Mouse (Mus musculus) cortical plate, adult 2 months (tissue): ENCODE results near the gene Slc2a12. TPM values are rescaled to one million over a fixed set of nuclear protein-coding genes. Genes with fewer than 3 reads are reported as not detected.

Experiments
- H3K27ac ChIP-seq: fragments of 200-500 bp; 2 replicates; pipeline ENCODE4 v1.5.1; 2012; ENCODE audit warnings: low read length, control low read depth, inconsistent platforms; ENCODE audit not compliant: insufficient read depth
- H3K4me1 ChIP-seq: fragments of 200-500 bp; 2 replicates; pipeline ENCODE4 v1.6.1; 2011; ENCODE audit warnings: low read length; ENCODE audit not compliant: control insufficient read depth, insufficient read depth
- H3K4me3 ChIP-seq: fragments of 200-500 bp; 2 replicates; pipeline ENCODE4 v1.5.1; 2011; ENCODE audit warnings: mild to moderate bottlenecking, low read length, control low read depth; ENCODE audit not compliant: insufficient read depth
- CTCF ChIP-seq: fragments of 200-500 bp; IDR thresholded peaks from 2 replicates; pipeline ENCODE4 v1.5.1; 2011; ENCODE audit warnings: mild to moderate bottlenecking, control low read depth, low read length; ENCODE audit not compliant: insufficient read depth; ENCODE audit errors: extremely low read depth
- POLR2A ChIP-seq: fragments of 200-500 bp; IDR thresholded peaks from 2 replicates; pipeline ENCODE4 v1.6.1; 2011; ENCODE audit warnings: mild to moderate bottlenecking, low read length, control low read depth; ENCODE audit not compliant: insufficient read depth; ENCODE audit errors: extremely low read depth
- polyA plus RNA-seq: library from polyadenylated mRNA; depleted of rRNA; stranded (reverse); fragments of >200 nt; gene quantifications from 2 replicates; pipeline ENCODE4 v1.2.3, GENCODE M21; 2012

Gene Slc2a12
- polyA plus RNA-seq, 1 experiment, result 1.4 TPM

DNA sequence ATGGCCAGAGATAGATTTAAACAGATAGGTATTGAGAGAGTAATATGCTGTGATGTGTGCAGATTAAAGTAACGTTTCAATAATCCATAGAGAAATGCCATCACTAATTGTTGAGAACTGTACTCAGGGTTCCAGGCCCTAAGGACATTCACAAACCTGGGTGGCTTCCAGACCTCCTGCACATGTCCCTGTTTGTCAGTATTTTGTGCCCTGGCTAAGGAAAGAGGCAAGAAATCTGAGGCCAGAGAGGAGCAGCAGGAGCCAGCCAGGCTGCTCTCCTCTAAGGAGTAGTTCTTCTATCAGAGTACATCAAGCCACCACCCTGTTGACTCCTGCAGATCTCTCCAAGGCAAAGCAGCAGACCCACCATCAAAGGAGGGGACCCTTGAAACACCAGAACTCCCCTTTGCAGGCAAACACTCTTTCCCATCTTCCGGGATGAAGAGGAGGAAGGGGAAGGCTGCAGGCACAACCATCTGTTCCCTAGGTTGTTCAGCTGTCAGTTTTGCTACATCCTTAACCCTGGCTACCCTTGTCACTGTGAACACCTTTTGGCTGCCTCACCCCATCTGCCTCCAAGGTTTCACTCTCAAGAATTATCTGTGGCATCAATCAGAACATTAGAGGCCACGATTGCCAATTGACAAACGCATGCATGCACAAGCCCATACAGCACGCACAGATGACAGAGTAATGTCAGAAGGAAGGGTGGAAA, 15.6 kb downstream of the Slc2a12 start:
- no peak overlapping the region for H3K4me3 ChIP-seq
- no peaks in the 10 kb centered on the region; the same call in 1 of the 2 replicates for H3K4me1 ChIP-seq
- TF ChIP-seq CTCF (no peak), POLR2A (no peak)
- H3K27ac ChIP-seq, result no peak overlapping the region

DNA sequence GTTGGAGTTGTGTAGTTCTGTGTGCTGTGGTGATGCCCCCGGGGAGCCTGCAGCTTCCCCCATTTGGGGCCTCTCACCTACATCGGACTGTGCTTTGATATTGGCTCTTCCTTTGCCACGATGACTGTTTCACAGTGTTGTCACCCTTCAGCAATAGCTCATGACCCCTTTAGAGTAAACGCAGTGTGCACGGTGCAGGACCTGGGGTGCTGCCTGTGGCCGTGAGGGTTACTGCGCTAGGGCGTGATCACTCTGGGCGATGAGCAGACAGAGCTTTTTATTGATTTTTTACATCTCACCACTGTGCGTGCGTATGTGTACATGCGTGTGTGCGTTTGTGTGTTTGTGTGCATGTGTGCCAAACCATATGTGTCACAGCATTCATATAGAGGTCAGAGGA, 23.7 kb downstream of the Slc2a12 start:
- no peak for TF ChIP-seq POLR2A
- no peak for TF ChIP-seq CTCF
- Histone ChIP-seq H3K4me1 (no peaks in the 10 kb centered on the region; the same call in 1 of the 2 replicates), H3K4me3 (no peak overlapping the region), H3K27ac (no peak overlapping the region)

DNA sequence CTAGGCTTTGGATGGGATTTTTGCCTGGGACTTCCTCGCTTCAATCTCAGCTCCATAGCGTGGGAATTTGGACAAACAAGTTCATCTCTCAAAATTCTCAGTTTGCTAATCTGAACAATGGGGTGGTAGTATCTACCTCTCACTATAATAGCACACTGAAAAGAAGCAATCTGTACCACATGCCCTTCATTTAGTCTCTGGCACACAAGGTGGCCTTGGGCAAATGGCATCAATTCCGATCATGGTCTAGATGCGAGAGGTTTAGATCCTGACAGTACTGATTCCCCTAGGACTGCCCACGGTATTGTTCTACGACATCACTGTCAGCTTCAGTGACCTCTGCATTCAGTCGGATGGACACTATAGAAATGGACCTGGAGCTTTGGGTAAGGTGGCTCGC, 29.4 kb downstream of the Slc2a12 start:
- TF ChIP-seq POLR2A (no peak), CTCF (no peak)
- no peaks in the 10 kb centered on the region; the same call in 1 of the 2 replicates for H3K4me1 ChIP-seq
- H3K27ac ChIP-seq, result no peak overlapping the region
- H3K4me3 ChIP-seq, result no peak overlapping the region

DNA sequence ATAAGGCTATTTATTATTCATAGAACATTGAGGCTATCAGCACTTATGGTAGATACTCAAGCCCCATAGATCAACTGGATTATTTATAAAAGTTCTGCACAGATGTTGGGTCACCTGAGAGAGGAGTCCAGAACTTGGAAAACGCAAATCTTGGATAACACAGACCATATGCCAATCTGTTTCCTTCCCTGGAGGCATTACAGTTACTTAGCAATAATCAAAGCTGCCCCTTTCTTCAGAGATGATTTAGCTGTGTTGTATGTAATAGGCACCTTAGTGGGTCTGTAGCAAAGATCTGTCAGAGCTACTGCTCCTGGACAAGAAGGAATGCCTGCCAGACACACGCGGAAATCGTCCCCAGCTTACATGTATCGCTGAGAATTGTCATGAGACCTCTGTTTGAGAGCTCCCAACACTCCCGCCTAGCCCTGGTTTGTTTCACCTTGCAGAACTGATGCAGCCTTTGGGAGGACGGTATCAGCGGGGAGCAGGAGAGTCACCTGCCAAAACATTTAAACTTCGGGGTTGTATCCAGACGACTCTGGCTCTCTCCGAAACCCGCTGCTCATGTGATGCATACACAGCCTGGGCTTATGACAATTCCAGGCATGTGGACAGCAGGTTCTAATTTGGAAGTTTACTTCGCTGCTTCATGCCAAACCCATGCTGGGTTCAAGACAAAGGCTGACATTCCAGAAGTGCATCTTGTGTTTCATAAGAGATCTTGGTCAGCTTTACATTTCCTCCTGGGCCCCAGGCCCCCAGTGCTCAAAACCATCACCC, 31.2 kb downstream of the Slc2a12 start:
- Histone ChIP-seq H3K4me1 (no peaks in the 10 kb centered on the region; the same call in 1 of the 2 replicates), H3K4me3 (no peak overlapping the region), H3K27ac (no peak overlapping the region)
- no peak for TF ChIP-seq POLR2A

DNA sequence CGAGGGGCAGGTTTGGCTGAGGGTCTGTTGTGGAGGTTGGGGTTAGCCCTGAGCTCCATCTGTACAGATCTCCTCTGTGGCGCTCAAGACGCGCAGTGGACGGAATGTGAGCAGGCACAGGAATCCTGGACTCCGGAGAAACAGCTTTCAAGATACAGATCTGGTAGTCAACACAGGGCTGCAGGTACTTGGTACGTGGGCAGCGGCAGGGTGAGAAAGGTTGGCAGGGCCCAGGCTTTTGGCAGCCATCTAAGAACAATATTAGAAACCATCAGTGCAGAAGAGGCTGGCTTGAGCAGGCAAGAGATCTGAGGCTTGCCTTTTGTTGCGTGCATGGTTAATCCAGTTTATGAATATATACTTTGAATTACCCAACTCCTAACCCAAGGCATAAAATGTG, 51.4 kb downstream of the Slc2a12 start:
- Histone ChIP-seq H3K27ac (no peak overlapping the region), H3K4me3 (no peak overlapping the region), H3K4me1 (peaks cover 15% of the 10 kb centered on the region)
- TF ChIP-seq POLR2A, result no peak
- TF ChIP-seq CTCF, result no peak

DNA sequence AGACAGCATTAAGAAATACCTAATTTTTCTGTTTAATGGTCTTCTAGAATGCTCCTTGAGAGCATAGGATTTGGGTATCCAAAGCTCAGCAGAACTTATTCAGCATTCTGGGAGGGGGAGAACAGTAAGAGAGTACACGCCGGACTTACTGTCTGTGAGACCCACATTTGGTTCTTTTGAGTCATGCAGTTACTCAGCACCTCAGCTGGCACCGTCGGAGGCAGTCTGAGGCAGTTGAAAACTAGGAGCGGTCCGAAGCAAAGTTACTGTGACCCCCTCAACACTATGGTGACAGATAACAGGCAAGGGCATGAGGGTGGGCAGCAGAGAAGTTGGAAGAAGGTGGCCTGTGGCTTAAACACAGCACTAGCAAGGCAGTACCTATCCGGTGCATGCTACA, 52.1 kb downstream of the Slc2a12 start:
- TF ChIP-seq POLR2A (no peak), CTCF (no peak)
- Histone ChIP-seq H3K27ac (no peak overlapping the region), H3K4me1 (peaks cover 18% of the 10 kb centered on the region), H3K4me3 (no peak overlapping the region)

DNA sequence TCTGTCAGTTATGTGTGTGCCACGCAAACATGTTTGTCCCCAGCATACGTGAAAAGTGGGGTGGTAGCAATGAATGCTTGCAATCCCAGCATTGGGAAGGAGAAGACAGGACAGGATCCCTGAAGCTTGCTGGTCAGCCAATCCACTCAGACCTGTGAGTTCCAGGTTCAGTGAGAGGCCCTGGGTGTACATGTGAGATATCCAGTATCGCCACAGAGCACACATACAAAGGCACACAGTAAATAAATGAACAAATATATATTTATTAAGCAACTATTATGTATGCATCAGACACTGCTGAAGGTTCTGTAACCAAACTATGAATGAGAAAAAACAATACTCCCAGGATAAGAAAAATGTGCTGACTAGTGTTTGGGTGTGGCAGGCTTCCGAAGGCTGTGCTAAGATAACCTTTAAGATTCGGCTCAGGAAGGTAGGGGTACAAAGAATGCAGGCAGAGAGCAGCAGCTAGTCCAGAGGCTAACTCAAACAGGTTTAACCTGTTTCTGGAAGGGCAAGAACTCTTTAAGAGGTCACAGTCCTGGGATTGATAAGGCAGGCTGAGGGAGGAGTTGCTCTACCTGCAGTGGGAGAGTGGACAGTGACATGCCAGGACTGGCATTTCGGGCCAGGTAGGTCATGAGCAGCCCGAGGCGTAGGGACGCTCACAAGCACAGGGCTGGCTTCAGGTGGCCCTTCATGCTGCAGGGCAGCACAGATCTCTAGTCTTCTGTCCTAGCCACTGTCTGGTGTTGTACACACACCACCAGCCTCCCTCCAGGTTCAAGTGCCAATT, 53.5 kb downstream of the Slc2a12 start:
- no peak overlapping the region for H3K4me3 ChIP-seq
- no peak overlapping the region for H3K27ac ChIP-seq
- no peak for TF ChIP-seq POLR2A
- TF ChIP-seq CTCF, result no peak
- peaks cover 23% of the 10 kb centered on the region for H3K4me1 ChIP-seq

DNA sequence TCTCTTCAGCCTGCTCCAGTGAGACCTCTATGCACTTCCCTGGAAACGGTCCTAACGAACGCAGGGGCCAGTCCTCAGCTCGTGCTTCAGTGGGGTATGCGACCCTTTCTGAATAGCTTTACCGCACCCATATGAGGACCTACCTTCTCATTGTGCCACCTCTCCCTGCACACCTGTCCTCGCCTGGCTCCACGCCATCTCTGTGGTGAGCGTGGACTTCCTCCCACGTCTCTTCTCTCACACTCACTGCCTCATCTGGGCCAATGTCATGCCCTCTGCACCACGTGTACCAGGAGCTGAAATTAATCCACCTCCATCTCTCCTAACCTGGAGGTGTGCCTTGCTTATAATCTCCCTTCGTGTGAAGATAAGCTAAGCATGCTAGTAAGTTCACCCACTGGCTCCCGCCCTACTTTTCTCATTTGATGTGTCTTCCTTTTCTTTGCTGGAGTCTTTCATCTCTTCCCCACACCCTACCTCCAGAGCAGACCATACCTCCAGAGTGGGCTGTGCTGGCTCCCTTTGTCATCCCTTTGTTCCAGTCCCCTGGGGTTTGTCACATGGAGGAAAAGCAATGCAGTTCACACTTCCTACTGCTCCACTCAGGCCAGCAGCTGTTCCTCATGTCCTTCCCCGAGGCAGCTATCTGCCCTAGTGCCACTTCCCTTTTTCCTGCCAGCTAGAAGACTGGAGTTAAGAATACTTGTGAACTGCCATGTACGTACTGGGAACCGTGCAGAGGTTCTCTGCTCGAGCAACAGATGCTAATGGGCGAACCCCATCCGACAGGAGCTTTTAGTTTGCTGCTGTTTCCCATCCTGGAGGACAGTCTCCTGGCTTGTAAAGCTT, 54.9 kb downstream of the Slc2a12 start:
- Histone ChIP-seq H3K27ac (0 out of 2 replicates have a peak overlapping the region, but pooled peaks have one; percentile 12), H3K4me1 (peaks cover 23% of the 10 kb centered on the region), H3K4me3 (no peak overlapping the region)
- TF ChIP-seq POLR2A (no peak), CTCF (no peak)

DNA sequence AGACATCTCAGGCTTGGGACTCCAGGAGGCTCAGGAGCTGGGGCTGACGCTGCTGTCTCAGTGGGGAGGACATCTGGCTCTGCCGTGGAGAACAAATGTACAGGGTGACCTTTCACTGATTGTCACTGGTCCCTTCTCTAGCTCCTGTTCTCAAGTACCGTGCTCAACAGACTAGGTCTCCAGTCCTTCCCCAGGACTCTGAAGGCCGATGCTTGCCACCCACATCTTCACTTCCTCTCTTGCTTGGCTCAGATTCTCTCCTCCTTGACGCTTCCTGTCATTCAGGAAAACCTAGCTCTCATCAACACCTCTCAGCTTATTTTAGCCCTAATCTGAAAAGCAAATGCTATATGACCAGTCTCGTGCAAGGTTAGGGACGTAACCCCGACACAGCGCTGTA, 56.0 kb downstream of the Slc2a12 start:
- TF ChIP-seq POLR2A (no peak), CTCF (no peak)
- Histone ChIP-seq H3K4me1 (peaks cover 23% of the 10 kb centered on the region), H3K4me3 (no peak overlapping the region), H3K27ac (peak overlapping the region; percentile 75; the same call in 1 of the 2 replicates)
